Mouse (Mus musculus): ENCODE data around the gene Tbc1d13. TPM values are rescaled to one million over a fixed set of nuclear protein-coding genes. Genes with fewer than 3 reads are reported as not detected.

Tbc1d13 gene
- polyA plus RNA-seq, 1 experiment from 2014 or later: 8.3 TPM

- Histone ChIP-seq H3K9me3 (ENCODE audit: control insufficient read depth, low read length) (peaks cover 7% of the 10 kb centered on the region), H3K9ac (ENCODE audit: low read depth, low read length) (no peak overlapping the region), H3K4me2 (ENCODE audit: low read depth, low read length) (no peak overlapping the region), H3K27me3 (replicated peaks; ENCODE audit: control insufficient read depth, insufficient read depth, low read length) (no peaks in the 10 kb centered on the region), H3K27ac (ENCODE audit: low read length) (no peak overlapping the region), H3K4me3 (ENCODE audit: low read length) (no peak overlapping the region), H3K36me3 (ENCODE audit: control insufficient read depth, insufficient read depth, low read length) (peaks cover 7% of the 10 kb centered on the region), H3K4me1 (ENCODE audit: control insufficient read depth, insufficient read depth, low read length) (no peaks in the 10 kb centered on the region)
- ATAC-seq: no peak
- WGBS: 61% methylated on average over 3 of the region's 3 CpGs
Observed at GRCm38 (mm10) chr2:30183721-30184120, 50.2 kb downstream of the Tbc1d13 start.

- 86% methylated on average over 6 of the region's 6 CpGs for WGBS
- H3K9me3 ChIP-seq (ENCODE audit: control insufficient read depth, low read length): peaks cover 7% of the 10 kb centered on the region
Observed at GRCm38 (mm10) chr2:30185276-30185675, 51.7 kb downstream of the Tbc1d13 start.

GRCm38 (mm10) chr2:30185681-30186080 lies 52.1 kb downstream of the Tbc1d13 start:
- 80% methylated on average over 3 of the region's 3 CpGs for WGBS
- no peaks in the 10 kb centered on the region for H3K27me3 ChIP-seq (replicated peaks; ENCODE audit: control insufficient read depth, insufficient read depth, low read length)
- no peak overlapping the region for H3K4me2 ChIP-seq (ENCODE audit: low read depth, low read length)
- H3K9me3 ChIP-seq (ENCODE audit: control insufficient read depth, low read length): peaks cover 7% of the 10 kb centered on the region
- no peak for ATAC-seq
- peaks cover 7% of the 10 kb centered on the region for H3K36me3 ChIP-seq (ENCODE audit: control insufficient read depth, insufficient read depth, low read length)
- H3K4me3 ChIP-seq (ENCODE audit: low read length): no peak overlapping the region
- no peaks in the 10 kb centered on the region for H3K4me1 ChIP-seq (ENCODE audit: control insufficient read depth, insufficient read depth, low read length)
- H3K9ac ChIP-seq (ENCODE audit: low read depth, low read length): no peak overlapping the region
- H3K27ac ChIP-seq (ENCODE audit: low read length): no peak overlapping the region

More at GRCm38 (mm10) chr2:30185276-30185675, 51.7 kb downstream of the Tbc1d13 start:
- peaks cover 7% of the 10 kb centered on the region for H3K36me3 ChIP-seq (ENCODE audit: control insufficient read depth, insufficient read depth, low read length)
- H3K4me2 ChIP-seq (ENCODE audit: low read depth, low read length): no peak overlapping the region
- H3K9ac ChIP-seq (ENCODE audit: low read depth, low read length): no peak overlapping the region
- no peaks in the 10 kb centered on the region for H3K4me1 ChIP-seq (ENCODE audit: control insufficient read depth, insufficient read depth, low read length)
- H3K4me3 ChIP-seq (ENCODE audit: low read length): no peak overlapping the region
- H3K27ac ChIP-seq (ENCODE audit: low read length): no peak overlapping the region
- peak; percentile 40; the same call in 1 of the 2 replicates for ATAC-seq
- no peaks in the 10 kb centered on the region for H3K27me3 ChIP-seq (replicated peaks; ENCODE audit: control insufficient read depth, insufficient read depth, low read length)

- H3K27me3 ChIP-seq (replicated peaks; ENCODE audit: control insufficient read depth, insufficient read depth, low read length): no peaks in the 10 kb centered on the region
- 81% methylated on average over 12 of the region's 12 CpGs for WGBS
- H3K9ac ChIP-seq (ENCODE audit: low read depth, low read length): no peak overlapping the region
- H3K27ac ChIP-seq (ENCODE audit: low read length): no peak overlapping the region; the same call in 1 of the 2 replicates
- H3K4me1 ChIP-seq (ENCODE audit: control insufficient read depth, insufficient read depth, low read length): peaks cover 9% of the 10 kb centered on the region
- no peak; the same call in 1 of the 2 replicates for ATAC-seq
- no peak overlapping the region for H3K4me3 ChIP-seq (ENCODE audit: low read length)
- H3K36me3 ChIP-seq (ENCODE audit: control insufficient read depth, insufficient read depth, low read length): no peaks in the 10 kb centered on the region; the same call in 1 of the 2 replicates
- H3K4me2 ChIP-seq (ENCODE audit: low read depth, low read length): no peak overlapping the region
- no peaks in the 10 kb centered on the region for H3K9me3 ChIP-seq (ENCODE audit: control insufficient read depth, low read length)
Observed at GRCm38 (mm10) chr2:30191790-30192580, 58.4 kb downstream of the Tbc1d13 start.

GRCm38 (mm10) chr2:30194656-30195055 lies 61.1 kb downstream of the Tbc1d13 start:
- no peak overlapping the region for H3K4me2 ChIP-seq (ENCODE audit: low read depth, low read length)
- H3K4me1 ChIP-seq (ENCODE audit: control insufficient read depth, insufficient read depth, low read length): peaks cover 13% of the 10 kb centered on the region
- no peak overlapping the region for H3K4me3 ChIP-seq (ENCODE audit: low read length)
- H3K27ac ChIP-seq (ENCODE audit: low read length): no peak overlapping the region
- H3K36me3 ChIP-seq (ENCODE audit: control insufficient read depth, insufficient read depth, low read length): no peaks in the 10 kb centered on the region; the same call in 1 of the 2 replicates
- no peak for ATAC-seq
- 83% methylated on average over 3 of the region's 3 CpGs for WGBS
- H3K27me3 ChIP-seq (replicated peaks; ENCODE audit: control insufficient read depth, insufficient read depth, low read length): no peaks in the 10 kb centered on the region
- no peak overlapping the region for H3K9ac ChIP-seq (ENCODE audit: low read depth, low read length)
- H3K9me3 ChIP-seq (ENCODE audit: control insufficient read depth, low read length): no peaks in the 10 kb centered on the region

- H3K36me3 ChIP-seq (ENCODE audit: control insufficient read depth, insufficient read depth, low read length): no peaks in the 10 kb centered on the region
- H3K27me3 ChIP-seq (replicated peaks; ENCODE audit: control insufficient read depth, insufficient read depth, low read length): no peaks in the 10 kb centered on the region
- peak overlapping the region; percentile 41; the same call in 1 of the 2 replicates for H3K27ac ChIP-seq (ENCODE audit: low read length)
- H3K4me2 ChIP-seq (ENCODE audit: low read depth, low read length): no peak overlapping the region
- H3K9me3 ChIP-seq (ENCODE audit: control insufficient read depth, low read length): no peaks in the 10 kb centered on the region
- H3K4me1 ChIP-seq (ENCODE audit: control insufficient read depth, insufficient read depth, low read length): peaks cover 7% of the 10 kb centered on the region
- WGBS: 67% methylated on average over 4 of the region's 4 CpGs
- no peak for ATAC-seq
- 0 out of 2 replicates have a peak overlapping the region, but pooled peaks have one; percentile 1 for H3K9ac ChIP-seq (ENCODE audit: low read depth, low read length)
- H3K4me3 ChIP-seq (ENCODE audit: low read length): no peak overlapping the region
Observed at GRCm38 (mm10) chr2:30198021-30198420, 64.5 kb downstream of the Tbc1d13 start.

- peaks cover 11% of the 10 kb centered on the region for H3K4me1 ChIP-seq (ENCODE audit: control insufficient read depth, insufficient read depth, low read length)
- no peaks in the 10 kb centered on the region for H3K36me3 ChIP-seq (ENCODE audit: control insufficient read depth, insufficient read depth, low read length)
- H3K4me3 ChIP-seq (ENCODE audit: low read length): no peak overlapping the region
- 29% methylated on average over 1 of the region's 1 CpGs for WGBS
- H3K27ac ChIP-seq (ENCODE audit: low read length): peak overlapping the region; percentile 90
- no peaks in the 10 kb centered on the region for H3K9me3 ChIP-seq (ENCODE audit: control insufficient read depth, low read length)
- peak; percentile 89 for ATAC-seq
- no peak overlapping the region for H3K4me2 ChIP-seq (ENCODE audit: low read depth, low read length)
- no peaks in the 10 kb centered on the region for H3K27me3 ChIP-seq (replicated peaks; ENCODE audit: control insufficient read depth, insufficient read depth, low read length)
- H3K9ac ChIP-seq (ENCODE audit: low read depth, low read length): peak overlapping the region; percentile 2; the same call in 1 of the 2 replicates
Observed at GRCm38 (mm10) chr2:30199984-30200383, 66.4 kb downstream of the Tbc1d13 start.

GRCm38 (mm10) chr2:30200388-30200925 lies 66.9 kb downstream of the Tbc1d13 start:
- Histone ChIP-seq H3K9me3 (ENCODE audit: control insufficient read depth, low read length) (no peaks in the 10 kb centered on the region), H3K4me3 (ENCODE audit: low read length) (no peak overlapping the region), H3K4me2 (ENCODE audit: low read depth, low read length) (peak overlapping the region; percentile 13; the same call in 1 of the 2 replicates), H3K36me3 (ENCODE audit: control insufficient read depth, insufficient read depth, low read length) (no peaks in the 10 kb centered on the region), H3K27me3 (replicated peaks; ENCODE audit: control insufficient read depth, insufficient read depth, low read length) (no peaks in the 10 kb centered on the region), H3K4me1 (ENCODE audit: control insufficient read depth, insufficient read depth, low read length) (peaks cover 11% of the 10 kb centered on the region), H3K27ac (ENCODE audit: low read length) (peak overlapping the region; percentile 90), H3K9ac (ENCODE audit: low read depth, low read length) (no peak overlapping the region)
- 52% methylated on average over 5 of the region's 5 CpGs for WGBS
- peak; percentile 58 for ATAC-seq

All from intestine, embryonic 16.5 days (tissue).